Mouse (Mus musculus): ENCODE measurements around the gene Pecam1.

DNA sequence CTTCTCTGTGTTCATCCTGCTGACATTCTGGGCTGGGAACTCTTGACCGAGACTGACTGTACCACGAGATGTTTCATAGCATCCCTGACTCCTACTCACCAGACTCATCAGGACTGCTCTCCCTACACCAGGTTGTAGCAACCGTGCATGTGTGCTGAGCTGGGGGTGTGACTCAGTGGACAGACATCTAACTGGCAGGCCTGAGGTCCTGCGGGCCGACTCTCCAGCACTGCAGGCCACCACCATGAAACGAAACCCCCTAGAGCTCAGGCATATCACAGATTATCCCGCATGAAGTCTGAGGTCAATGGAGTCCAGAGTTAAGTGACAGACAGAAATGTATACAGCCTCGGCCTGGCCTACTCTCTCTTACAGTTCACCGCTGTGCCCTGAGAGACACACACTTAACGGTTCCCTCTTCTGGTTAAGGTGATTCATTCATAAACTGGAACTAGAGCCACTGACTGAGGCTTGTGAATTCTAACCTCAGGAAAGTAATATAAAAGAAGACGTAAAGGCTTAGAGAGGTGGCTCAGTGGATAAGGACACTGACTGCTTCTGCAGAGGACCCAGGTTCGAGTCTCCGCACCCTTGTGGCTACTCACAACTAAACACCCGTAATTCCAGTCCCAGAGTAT lies 83.8 kb downstream of the Pecam1 start:
- TF ChIP-seq BHLHE40 (IDR thresholded peaks at IDR 0.05; ENCODE audit: low read depth, low read length), result no peak; the same call in 1 of the 2 replicates
- TF ChIP-seq RAD21 (IDR thresholded peaks at IDR 0.05; ENCODE audit: low read depth, low read length), result no peak
- TF ChIP-seq POLR2A (IDR thresholded peaks at IDR 0.05; ENCODE audit: low read depth, low read length), result no peak
- no peak for TF ChIP-seq NRF1 (IDR thresholded peaks at IDR 0.05; ENCODE audit: low read depth, low read length)
- TF ChIP-seq CHD1 (IDR thresholded peaks at IDR 0.05; ENCODE audit: low read depth, low read length), result no peak
- peak; percentile 45; the same call in 1 of the 2 replicates for TF ChIP-seq ELF1 (IDR thresholded peaks at IDR 0.05; ENCODE audit: low read depth, low read length)
- peak; percentile 20; the same call in 1 of the 2 replicates for TF ChIP-seq ETS1 (conservative IDR thresholded peaks at IDR 0.05; ENCODE audit: low read depth, low read length)
- TF ChIP-seq USF1 (IDR thresholded peaks at IDR 0.05; ENCODE audit: low read depth, low read length), result no peak
- TF ChIP-seq CTCF (conservative IDR thresholded peaks at IDR 0.05 in 1 of 2, IDR thresholded peaks at IDR 0.05 in 1 of 2; ENCODE audit: low read depth in 2 of 2, low read length in 2 of 2), result 0 out of 4 replicates have a peak, but pooled peaks of 1 of the 2 experiments have one; percentile 1
- TF ChIP-seq JUN (IDR thresholded peaks at IDR 0.05; ENCODE audit: insufficient read depth, low read depth, low read length), result 0 out of 2 replicates have a peak, but pooled peaks have one; percentile 19
- no peak for TF ChIP-seq ZC3H11A (IDR thresholded peaks at IDR 0.05; ENCODE audit: low read depth, low read length)
- TF ChIP-seq SIN3A (IDR thresholded peaks at IDR 0.05; ENCODE audit: low read length), result no peak

Data from CH12.LX (cell line).